Mouse (Mus musculus): ENCODE data around the gene Trim40.

DNA sequence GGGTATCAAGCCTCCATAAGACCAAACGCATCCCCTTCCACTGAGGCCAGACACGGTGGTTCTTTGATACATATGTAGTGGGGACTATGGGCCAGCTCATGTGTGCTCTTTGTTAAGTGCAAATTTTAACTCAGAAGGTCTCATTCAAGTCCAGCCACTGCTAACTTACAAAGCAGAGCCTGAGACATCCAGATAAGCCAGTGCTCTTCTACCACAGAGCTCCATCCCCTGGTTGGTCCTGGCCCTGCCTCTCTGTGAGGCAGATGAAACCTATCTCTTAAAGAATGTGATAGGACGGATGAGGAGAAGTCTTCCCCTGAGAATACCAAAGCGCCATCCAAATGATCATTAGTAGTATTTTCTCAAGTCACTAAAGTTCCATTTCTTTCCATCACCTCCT is 9.5 kb upstream of the Trim40 start:
- TF ChIP-seq EP300 (IDR thresholded peaks at IDR 0.05; ENCODE audit: insufficient read depth, low read depth, low read length) (no peak), CTCF (IDR thresholded peaks at IDR 0.05) (no peak), POLR2A (IDR thresholded peaks at IDR 0.05; ENCODE audit: insufficient read depth, low read depth, low read length) (no peak)

Data from heart, adult 2 months (tissue).